Mouse (Mus musculus) thymus, postnatal 14 days (tissue): ENCODE data around the gene Gm2030.
"Not testable (repeated sequence)": the region's sequence is repeated elsewhere in the genome, so short reads cannot be mapped to it uniquely, and the experiment has no call there.

ENCODE experiments used
- DNase-seq: peaks from one replicate; pipeline ENCODE4 v3.0.0; 2021

Gm2030 gene

GRCm38 (mm10) chrX:26309944-26310343 lies at the start of gene Gm2030:
Gm2030 (minus strand) TSS chrX:26310044.
- DNase-seq: not testable (repeated sequence)
